Mouse (Mus musculus) liver, embryonic 14.5 days (tissue): ENCODE measurements around the gene Aamp. TPM values are rescaled to one million over a fixed set of nuclear protein-coding genes. Genes with fewer than 3 reads are reported as not detected.

ENCODE experiments used
- ATAC-seq: fragments of 200-750 bp; cut with Nextera tagmentation; 2 replicates; pipeline ENCODE4 v1.8.0; 2017; ENCODE audit warnings: moderate number of reproducible peaks, mild to moderate bottlenecking, moderate library complexity; ENCODE audit not compliant: insufficient read depth
- DNase-seq, 3 experiments: peaks; one replicate each; pipeline ENCODE4 v3.0.0-alpha.2; 2012 to 2013; ENCODE audit warnings: low read depth in 3 of 3, low spot score in 3 of 3
- H3K27ac ChIP-seq: fragments of 300-500 bp; sonication (generic); 2 replicates; pipeline ENCODE4 v1.5.1; 2014; ENCODE audit warnings: moderate library complexity, mild to moderate bottlenecking, control low read depth, inconsistent platforms
- H3K27me3 ChIP-seq: fragments of 300-500 bp; sonication (generic); 2 replicates; pipeline ENCODE4 v1.6.1; 2014; ENCODE audit warnings: mild to moderate bottlenecking, low read length, moderate library complexity; ENCODE audit not compliant: control insufficient read depth, insufficient read depth
- H3K36me3 ChIP-seq: fragments of 300-500 bp; sonication (generic); replicated peaks from 2 replicates; pipeline ENCODE4 v1.6.1; 2014; ENCODE audit warnings: low read depth; ENCODE audit not compliant: control insufficient read depth, insufficient read depth
- H3K4me1 ChIP-seq, 2 experiments: fragments of 200-500 bp in 1 of 2; fragments of 300-500 bp in 1 of 2; sonication (generic) in 1 of 2; replicated peaks; 2 replicates each; pipeline ENCODE4 v1.6.1; 2012 to 2014; ENCODE audit warnings: antibody characterized with exemption in 1 of 2, inconsistent platforms in 1 of 2, low read length in 1 of 2; ENCODE audit not compliant: control insufficient read depth in 2 of 2, insufficient read depth in 2 of 2
- H3K4me2 ChIP-seq: fragments of 300-500 bp; sonication (generic); 2 replicates; pipeline ENCODE4 v1.6.1; 2014; ENCODE audit warnings: low read depth, mild to moderate bottlenecking, control low read depth, moderate library complexity
- H3K4me3 ChIP-seq, 2 experiments: fragments of 200-500 bp in 1 of 2; fragments of 300-500 bp in 1 of 2; sonication (generic) in 1 of 2; 2 replicates each; pipeline ENCODE4 v1.5.1; 2012 to 2014; ENCODE audit warnings: low read depth in 2 of 2, low read length in 2 of 2, mild to moderate bottlenecking in 2 of 2, control low read depth in 1 of 2, inconsistent platforms in 1 of 2, moderate library complexity in 1 of 2; ENCODE audit not compliant: insufficient read depth in 1 of 2
- H3K9ac ChIP-seq: fragments of 300-500 bp; sonication (generic); replicated peaks from 2 replicates; pipeline ENCODE4 v1.6.1; 2014; ENCODE audit warnings: mild to moderate bottlenecking, control low read depth, moderate library complexity
- H3K9me3 ChIP-seq: fragments of 300-500 bp; sonication (generic); 2 replicates; pipeline ENCODE4 v1.6.1; 2016; ENCODE audit warnings: low read length, mixed read lengths; ENCODE audit not compliant: control insufficient read depth
- CTCF ChIP-seq: IDR thresholded peaks from 2 replicates; pipeline ENCODE4 v1.5.1; 2016; ENCODE audit warnings: antibody characterized with exemption, low read depth, control low read depth
- EP300 ChIP-seq: IDR thresholded peaks from 2 replicates; pipeline ENCODE4 v1.6.1; 2016; ENCODE audit warnings: antibody characterized with exemption, low read depth
- WGBS: fragments of 180-500 bp; shearing (Covaris S2); extraction: QIAGEN DNeasy Blood & Tissue Kit; methylation state at CpG from one replicate; pipeline ENCODE4 v1.1.7; 2014; ENCODE audit not compliant: insufficient replicate concordance; 5-methylcytosine and 5-hydroxymethylcytosine counted together
- polyA plus RNA-seq, 2 experiments: library from polyadenylated mRNA; depleted of rRNA in 1 of 2; stranded (reverse) in 1 of 2; unstranded in 1 of 2; fragments of >200 nt; fragmentation: Nextera tagmentation in 1 of 2; extraction: Ambion mirVana in 1 of 2; gene quantifications; 2 replicates each; pipeline versions ENCODE4 v1.2.1 to v1.2.3; 2012 to 2014

Aamp gene
- polyA plus RNA-seq, 2 experiments = 55.8 to 84.4 TPM

DNA sequence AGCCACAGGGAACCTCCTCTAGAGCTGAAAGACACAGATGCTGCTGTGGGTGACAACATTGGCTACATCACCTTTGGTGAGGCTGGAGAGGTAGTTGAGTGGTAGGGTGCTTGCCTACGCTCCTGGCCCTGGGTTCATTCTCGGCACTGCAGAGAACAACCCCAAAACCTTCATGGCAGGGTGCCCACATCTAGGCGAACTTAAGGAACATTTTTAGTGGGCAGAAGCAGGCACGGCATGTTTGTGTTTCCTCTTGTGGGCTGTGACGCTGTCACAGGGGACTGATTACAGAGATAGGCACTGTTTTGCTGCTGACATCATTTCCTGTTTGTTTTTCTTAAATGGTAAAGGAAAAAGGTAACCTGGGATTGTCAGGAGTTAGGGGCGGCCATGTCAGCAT lies 22.0 kb downstream of the Aamp start:
- ATAC-seq = no peak
- TF ChIP-seq EP300 = no peak
- no peak for TF ChIP-seq CTCF
- H3K36me3 ChIP-seq = peaks cover 75% of the 10 kb centered on the region

DNA sequence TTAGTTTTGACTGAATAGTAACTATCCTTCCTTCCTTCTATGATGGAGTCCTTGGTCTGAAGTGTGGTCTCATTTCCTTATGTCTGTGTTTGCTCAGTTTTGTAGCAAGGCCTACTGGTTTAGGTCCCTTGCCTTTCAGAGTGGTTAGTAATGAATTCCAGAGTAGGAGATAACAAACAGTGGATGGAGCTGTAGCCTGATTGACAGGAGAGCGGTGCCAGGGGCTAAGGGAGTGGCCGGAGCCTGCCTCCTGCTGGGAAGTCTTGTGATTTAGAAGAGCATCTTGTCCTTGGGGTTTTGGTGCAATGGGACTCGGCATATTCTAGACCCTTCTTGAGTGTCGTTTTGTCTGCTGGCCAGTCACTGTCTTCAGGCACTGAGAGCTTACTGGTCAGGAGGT lies 27.8 kb downstream of the Aamp start:
- Histone ChIP-seq H3K9me3 (no peaks in the 10 kb centered on the region), H3K27me3 (no peaks in the 10 kb centered on the region), H3K4me3 (no peak overlapping the region), H3K36me3 (peaks cover 62% of the 10 kb centered on the region), H3K4me1 (no peaks in the 10 kb centered on the region), H3K9ac (no peak overlapping the region), H3K4me2 (no peak overlapping the region), H3K27ac (no peak overlapping the region)
- WGBS = 88% methylated on average over 4 of the region's 4 CpGs
- no peak for TF ChIP-seq CTCF
- no peak for TF ChIP-seq EP300
- no peak for ATAC-seq
- DNase-seq = no peak

More for the DNA sequence above, 22.0 kb downstream of the Aamp start:
- Histone ChIP-seq H3K27me3 (no peaks in the 10 kb centered on the region), H3K27ac (no peak overlapping the region), H3K4me2 (no peak overlapping the region), H3K4me3 (no peak overlapping the region), H3K4me1 (no peaks in the 10 kb centered on the region), H3K9me3 (no peaks in the 10 kb centered on the region), H3K9ac (no peak overlapping the region)
- DNase-seq = no peak
- 77% methylated on average over 6 of the region's 6 CpGs for WGBS

DNA sequence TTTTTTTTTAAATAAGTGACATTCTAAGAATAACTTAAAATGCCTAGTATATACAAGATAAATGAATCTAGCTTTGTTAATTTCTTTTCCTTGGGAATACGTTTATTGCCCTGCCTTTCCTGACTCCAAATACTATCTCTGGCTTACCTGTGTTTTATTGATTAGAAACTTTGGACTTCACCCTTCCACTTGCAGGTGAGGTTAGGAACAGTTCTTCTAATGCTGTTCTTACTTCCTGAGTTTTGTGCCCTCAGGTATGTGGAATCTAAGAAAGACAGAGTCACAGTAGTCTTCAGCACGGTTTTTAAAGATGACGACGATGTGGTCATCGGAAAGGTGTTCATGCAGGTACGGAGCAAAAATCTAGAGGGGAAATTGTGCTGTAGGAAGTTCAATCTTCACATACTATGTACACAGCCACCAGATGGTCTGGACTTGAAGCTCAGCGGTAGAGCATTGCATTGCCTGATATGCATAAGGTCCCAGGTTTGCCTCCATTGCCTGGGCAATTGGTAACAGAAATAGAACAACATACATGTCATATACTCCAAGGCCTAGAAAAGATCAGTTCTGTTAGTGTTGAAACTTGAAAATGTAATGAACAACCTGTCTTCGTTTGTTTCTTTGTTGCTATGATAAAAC lies 28.7 kb downstream of the Aamp start:
- no peak overlapping the region for H3K9ac ChIP-seq
- no peak overlapping the region for H3K4me3 ChIP-seq
- no peak for DNase-seq
- WGBS = 81% methylated on average over 8 of the region's 8 CpGs
- no peak for TF ChIP-seq CTCF
- TF ChIP-seq EP300 = no peak
- H3K9me3 ChIP-seq = no peaks in the 10 kb centered on the region
- H3K27ac ChIP-seq = no peak overlapping the region
- H3K36me3 ChIP-seq = peaks cover 66% of the 10 kb centered on the region
- no peak for ATAC-seq
- no peaks in the 10 kb centered on the region for H3K4me1 ChIP-seq
- no peak overlapping the region for H3K4me2 ChIP-seq
- H3K27me3 ChIP-seq = no peaks in the 10 kb centered on the region

DNA sequence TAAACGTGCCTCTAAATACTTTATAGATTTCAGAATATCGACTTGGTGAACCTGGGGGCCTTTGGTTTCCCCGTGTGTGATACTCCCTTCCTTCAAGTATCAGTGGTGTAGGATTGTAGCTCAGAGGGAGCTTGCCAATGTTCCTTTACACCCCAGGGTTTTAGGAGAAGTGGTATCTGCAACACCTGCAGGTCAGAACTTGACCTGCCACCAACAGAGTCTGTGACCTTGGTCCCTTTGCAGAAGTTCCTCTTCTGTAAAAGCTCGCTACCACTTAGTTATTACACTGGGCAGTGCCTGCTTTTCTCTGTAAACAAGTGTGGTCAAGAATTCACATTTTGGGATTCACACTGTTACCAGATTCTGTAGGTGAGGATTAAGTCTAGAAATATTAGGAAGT lies 34.4 kb downstream of the Aamp start:
- no peaks in the 10 kb centered on the region for H3K9me3 ChIP-seq
- peaks cover 51% of the 10 kb centered on the region for H3K36me3 ChIP-seq
- peaks cover 0 to 16% of the 10 kb centered on the region in 2 experiments; a peak in 3 of 4 replicates for H3K4me1 ChIP-seq
- WGBS = 70% methylated on average over 4 of the region's 4 CpGs
- H3K27me3 ChIP-seq = no peaks in the 10 kb centered on the region
- H3K4me2 ChIP-seq = no peak overlapping the region
- TF ChIP-seq CTCF (no peak), EP300 (no peak)
- H3K9ac ChIP-seq = no peak overlapping the region
- DNase-seq = no peak
- ATAC-seq = no peak
- no peak overlapping the region for H3K4me3 ChIP-seq
- no peak overlapping the region for H3K27ac ChIP-seq

DNA sequence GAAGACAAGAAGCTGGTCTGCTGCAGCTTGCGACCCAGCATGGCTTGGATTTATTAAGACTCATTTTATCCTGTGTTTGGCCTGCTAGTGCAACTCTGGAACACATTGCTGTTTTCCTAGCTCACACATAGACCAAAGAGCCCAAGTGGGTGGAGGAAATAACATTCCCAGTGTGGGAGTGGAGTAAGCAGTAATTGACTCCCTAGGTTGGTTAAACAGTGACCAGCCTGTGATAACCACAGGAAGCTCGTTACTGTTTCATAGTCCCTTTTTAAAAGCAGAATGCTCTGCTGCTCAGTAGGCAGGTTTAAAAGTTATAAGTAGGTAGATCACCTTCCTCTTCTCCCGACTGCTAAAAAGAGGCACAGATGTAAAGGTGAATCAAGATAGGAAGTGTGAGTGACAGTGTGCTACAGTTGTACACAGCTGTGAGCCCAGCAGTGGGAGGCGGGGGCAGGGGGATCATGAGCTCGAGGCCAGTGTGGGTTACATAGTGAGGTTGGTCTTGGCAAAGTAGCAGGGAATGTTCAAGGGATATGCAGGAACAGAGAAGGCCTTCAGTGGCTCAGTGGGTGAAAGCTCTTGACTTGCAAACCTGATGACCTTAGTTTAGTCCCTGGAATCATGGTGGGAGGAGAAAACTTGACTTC lies 35.1 kb downstream of the Aamp start:
- peaks cover 47% of the 10 kb centered on the region for H3K36me3 ChIP-seq

More for the DNA sequence above, 35.1 kb downstream of the Aamp start:
- H3K4me1 ChIP-seq = peaks cover 0 to 16% of the 10 kb centered on the region in 2 experiments; a peak in 3 of 4 replicates
- H3K4me3 ChIP-seq = no peak overlapping the region
- H3K27ac ChIP-seq = peak overlapping the region; percentile 1
- TF ChIP-seq EP300 (no peak), CTCF (no peak)
- H3K9ac ChIP-seq = no peak overlapping the region
- H3K4me2 ChIP-seq = peak overlapping the region; percentile 11
- WGBS = 40% methylated on average over 5 of the region's 5 CpGs
- no peaks in the 10 kb centered on the region for H3K27me3 ChIP-seq
- no peak for DNase-seq
- peak; percentile 65 for ATAC-seq
- H3K9me3 ChIP-seq = no peaks in the 10 kb centered on the region
